Mouse (Mus musculus): ENCODE measurements around the gene Mettl14. TPM values are rescaled to one million over a fixed set of nuclear protein-coding genes. Genes with fewer than 3 reads are reported as not detected.
A peak's percentile ranks its signal among the peaks of the same experiment; 100 is the strongest.
"Not testable (repeated sequence)": the region's sequence is repeated elsewhere in the genome, so short reads cannot be mapped to it uniquely, and the experiment has no call there.

The Mettl14 gene
- polyA plus RNA-seq, 1 experiment from 2014 or later: 20.4 TPM

- DNase-seq (no peak), ATAC-seq (ENCODE audit: low FRiP score, low TSS enrichment) (no peak)
- no peaks in the 10 kb centered on the region for H3K4me1 ChIP-seq (ENCODE audit: control insufficient read depth, insufficient read depth, low read length)
- no peak overlapping the region for H3K4me2 ChIP-seq (ENCODE audit: low read length)
- H3K9ac ChIP-seq (replicated peaks; ENCODE audit: low read length): no peak overlapping the region
- no peak overlapping the region for H3K27ac ChIP-seq (replicated peaks; ENCODE audit: low read depth, low read length)
- no peaks in the 10 kb centered on the region for H3K9me3 ChIP-seq (ENCODE audit: control insufficient read depth, low read length)
- 86% methylated on average over 3 of the region's 3 CpGs for WGBS
- no peaks in the 10 kb centered on the region for H3K36me3 ChIP-seq (ENCODE audit: control insufficient read depth, insufficient read depth, low read length)
- no peaks in the 10 kb centered on the region for H3K27me3 ChIP-seq (ENCODE audit: control insufficient read depth, insufficient read depth, low read length)
- H3K4me3 ChIP-seq (replicated peaks; ENCODE audit: low read depth, low read length): no peak overlapping the region
Measured at GRCm38 (mm10) chr3:123404945-123405344, 19.0 kb upstream of the Mettl14 start.

- H3K27me3 ChIP-seq (ENCODE audit: control insufficient read depth, insufficient read depth, low read length): no peaks in the 10 kb centered on the region
- H3K9ac ChIP-seq (replicated peaks; ENCODE audit: low read length): no peak overlapping the region
- H3K36me3 ChIP-seq (ENCODE audit: control insufficient read depth, insufficient read depth, low read length): no peaks in the 10 kb centered on the region
- H3K9me3 ChIP-seq (ENCODE audit: control insufficient read depth, low read length): no peaks in the 10 kb centered on the region
- H3K4me1 ChIP-seq (ENCODE audit: control insufficient read depth, insufficient read depth, low read length): no peaks in the 10 kb centered on the region
- 87% methylated on average over 9 of the region's 9 CpGs for WGBS
- ATAC-seq (ENCODE audit: low FRiP score, low TSS enrichment) (no peak), DNase-seq (no peak)
- no peak overlapping the region for H3K27ac ChIP-seq (replicated peaks; ENCODE audit: low read depth, low read length)
- H3K4me3 ChIP-seq (replicated peaks; ENCODE audit: low read depth, low read length): no peak overlapping the region
- no peak overlapping the region for H3K4me2 ChIP-seq (ENCODE audit: low read length)
Measured at GRCm38 (mm10) chr3:123397562-123398481, 11.9 kb upstream of the Mettl14 start.

GRCm38 (mm10) chr3:123395611-123396010 is 9.7 kb upstream of the Mettl14 start:
- Histone ChIP-seq H3K4me2 (ENCODE audit: low read length) (no peak overlapping the region), H3K9ac (replicated peaks; ENCODE audit: low read length) (no peak overlapping the region), H3K4me1 (ENCODE audit: control insufficient read depth, insufficient read depth, low read length) (no peaks in the 10 kb centered on the region), H3K4me3 (replicated peaks; ENCODE audit: low read depth, low read length) (no peak overlapping the region), H3K27me3 (ENCODE audit: control insufficient read depth, insufficient read depth, low read length) (no peaks in the 10 kb centered on the region), H3K9me3 (ENCODE audit: control insufficient read depth, low read length) (no peaks in the 10 kb centered on the region), H3K27ac (replicated peaks; ENCODE audit: low read depth, low read length) (no peak overlapping the region), H3K36me3 (ENCODE audit: control insufficient read depth, insufficient read depth, low read length) (no peaks in the 10 kb centered on the region)
- DNase-seq (no peak), ATAC-seq (ENCODE audit: low FRiP score, low TSS enrichment) (no peak)
- WGBS: 90% methylated on average over 5 of the region's 5 CpGs

- no peak for DNase-seq
- Histone ChIP-seq H3K27me3 (ENCODE audit: control insufficient read depth, insufficient read depth, low read length) (no peaks in the 10 kb centered on the region), H3K4me3 (replicated peaks; ENCODE audit: low read depth, low read length) (no peak overlapping the region), H3K36me3 (ENCODE audit: control insufficient read depth, insufficient read depth, low read length) (no peaks in the 10 kb centered on the region), H3K4me2 (ENCODE audit: low read length) (no peak overlapping the region), H3K27ac (replicated peaks; ENCODE audit: low read depth, low read length) (no peak overlapping the region), H3K4me1 (ENCODE audit: control insufficient read depth, insufficient read depth, low read length) (no peaks in the 10 kb centered on the region), H3K9me3 (ENCODE audit: control insufficient read depth, low read length) (no peaks in the 10 kb centered on the region), H3K9ac (replicated peaks; ENCODE audit: low read length) (no peak overlapping the region)
- ATAC-seq (ENCODE audit: low FRiP score, low TSS enrichment): no peak
- WGBS: 82% methylated on average over 4 of the region's 4 CpGs
Measured at GRCm38 (mm10) chr3:123391180-123391579, 5.3 kb upstream of the Mettl14 start.

GRCm38 (mm10) chr3:123386157-123386780 is 361 bp upstream of the Mettl14 start:
- not testable (repeated sequence) for H3K27me3 ChIP-seq (ENCODE audit: control insufficient read depth, insufficient read depth, low read length); H3K9me3 ChIP-seq (ENCODE audit: control insufficient read depth, low read length); H3K4me1 ChIP-seq (ENCODE audit: control insufficient read depth, insufficient read depth, low read length); H3K36me3 ChIP-seq (ENCODE audit: control insufficient read depth, insufficient read depth, low read length)
- Histone ChIP-seq H3K9ac (replicated peaks; ENCODE audit: low read length) (peak overlapping the region; percentile 68; the same call in 1 of the 2 replicates), H3K27ac (replicated peaks; ENCODE audit: low read depth, low read length) (peak overlapping the region; percentile 86), H3K4me3 (replicated peaks; ENCODE audit: low read depth, low read length) (peak overlapping the region; percentile 66), H3K4me2 (ENCODE audit: low read length) (peak overlapping the region; percentile 76)
- ATAC-seq (ENCODE audit: low FRiP score, low TSS enrichment) (peak; percentile 75), DNase-seq (peak; percentile 47)
- 16% methylated on average over 12 of the region's 12 CpGs for WGBS

GRCm38 (mm10) chr3:123385118-123385485 is 806 bp downstream of the Mettl14 start:
- Histone ChIP-seq H3K27me3 (ENCODE audit: control insufficient read depth, insufficient read depth, low read length) (no peaks in the 10 kb centered on the region), H3K9ac (replicated peaks; ENCODE audit: low read length) (peak overlapping the region; percentile 68), H3K36me3 (ENCODE audit: control insufficient read depth, insufficient read depth, low read length) (peaks cover 12% of the 10 kb centered on the region; the same call in 1 of the 2 replicates), H3K4me1 (ENCODE audit: control insufficient read depth, insufficient read depth, low read length) (peaks cover 6% of the 10 kb centered on the region), H3K9me3 (ENCODE audit: control insufficient read depth, low read length) (no peaks in the 10 kb centered on the region), H3K27ac (replicated peaks; ENCODE audit: low read depth, low read length) (peak overlapping the region; percentile 86; the same call in 1 of the 2 replicates), H3K4me3 (replicated peaks; ENCODE audit: low read depth, low read length) (peak overlapping the region; percentile 66), H3K4me2 (ENCODE audit: low read length) (peak overlapping the region; percentile 76)
- DNase-seq (peak; percentile 4), ATAC-seq (ENCODE audit: low FRiP score, low TSS enrichment) (no peak)
- WGBS: 12% methylated on average over 6 of the region's 6 CpGs

- Histone ChIP-seq H3K4me3 (replicated peaks; ENCODE audit: low read depth, low read length) (no peak overlapping the region), H3K9ac (replicated peaks; ENCODE audit: low read length) (0 out of 2 replicates have a peak overlapping the region, but pooled peaks have one; percentile 68), H3K4me2 (ENCODE audit: low read length) (peak overlapping the region; percentile 76; the same call in 1 of the 2 replicates), H3K27ac (replicated peaks; ENCODE audit: low read depth, low read length) (no peak overlapping the region), H3K9me3 (ENCODE audit: control insufficient read depth, low read length) (no peaks in the 10 kb centered on the region), H3K36me3 (ENCODE audit: control insufficient read depth, insufficient read depth, low read length) (peaks cover 19% of the 10 kb centered on the region), H3K4me1 (ENCODE audit: control insufficient read depth, insufficient read depth, low read length) (peaks cover 6% of the 10 kb centered on the region), H3K27me3 (ENCODE audit: control insufficient read depth, insufficient read depth, low read length) (no peaks in the 10 kb centered on the region)
- ATAC-seq (ENCODE audit: low FRiP score, low TSS enrichment) (no peak), DNase-seq (no peak)
- 90% methylated on average over 7 of the region's 7 CpGs for WGBS
Measured at GRCm38 (mm10) chr3:123384435-123384834, 1.5 kb downstream of the Mettl14 start.

- Histone ChIP-seq H3K9me3 (ENCODE audit: control insufficient read depth, low read length) (no peaks in the 10 kb centered on the region), H3K4me2 (ENCODE audit: low read length) (no peak overlapping the region), H3K4me3 (replicated peaks; ENCODE audit: low read depth, low read length) (no peak overlapping the region), H3K27me3 (ENCODE audit: control insufficient read depth, insufficient read depth, low read length) (no peaks in the 10 kb centered on the region), H3K36me3 (ENCODE audit: control insufficient read depth, insufficient read depth, low read length) (peaks cover 48% of the 10 kb centered on the region), H3K27ac (replicated peaks; ENCODE audit: low read depth, low read length) (no peak overlapping the region), H3K4me1 (ENCODE audit: control insufficient read depth, insufficient read depth, low read length) (no peaks in the 10 kb centered on the region), H3K9ac (replicated peaks; ENCODE audit: low read length) (no peak overlapping the region)
- WGBS: 97% methylated on average over 3 of the region's 3 CpGs
- ATAC-seq (ENCODE audit: low FRiP score, low TSS enrichment) (no peak), DNase-seq (no peak)
Measured at GRCm38 (mm10) chr3:123376562-123376961, 9.3 kb downstream of the Mettl14 start.

Data from midbrain, embryonic 14.5 days (tissue).